Mouse (Mus musculus): ENCODE data around the gene Slc30a3. TPM values are rescaled to one million over a fixed set of nuclear protein-coding genes. Genes with fewer than 3 reads are reported as not detected.
A peak's percentile ranks its signal among the peaks of the same experiment; 100 is the strongest.
"Not testable (repeated sequence)": the region's sequence is repeated elsewhere in the genome, so short reads cannot be mapped to it uniquely, and the experiment has no call there.

The Slc30a3 gene
- total RNA-seq, 2 experiments from 2014 or later: 163 to 170 TPM

DNA sequence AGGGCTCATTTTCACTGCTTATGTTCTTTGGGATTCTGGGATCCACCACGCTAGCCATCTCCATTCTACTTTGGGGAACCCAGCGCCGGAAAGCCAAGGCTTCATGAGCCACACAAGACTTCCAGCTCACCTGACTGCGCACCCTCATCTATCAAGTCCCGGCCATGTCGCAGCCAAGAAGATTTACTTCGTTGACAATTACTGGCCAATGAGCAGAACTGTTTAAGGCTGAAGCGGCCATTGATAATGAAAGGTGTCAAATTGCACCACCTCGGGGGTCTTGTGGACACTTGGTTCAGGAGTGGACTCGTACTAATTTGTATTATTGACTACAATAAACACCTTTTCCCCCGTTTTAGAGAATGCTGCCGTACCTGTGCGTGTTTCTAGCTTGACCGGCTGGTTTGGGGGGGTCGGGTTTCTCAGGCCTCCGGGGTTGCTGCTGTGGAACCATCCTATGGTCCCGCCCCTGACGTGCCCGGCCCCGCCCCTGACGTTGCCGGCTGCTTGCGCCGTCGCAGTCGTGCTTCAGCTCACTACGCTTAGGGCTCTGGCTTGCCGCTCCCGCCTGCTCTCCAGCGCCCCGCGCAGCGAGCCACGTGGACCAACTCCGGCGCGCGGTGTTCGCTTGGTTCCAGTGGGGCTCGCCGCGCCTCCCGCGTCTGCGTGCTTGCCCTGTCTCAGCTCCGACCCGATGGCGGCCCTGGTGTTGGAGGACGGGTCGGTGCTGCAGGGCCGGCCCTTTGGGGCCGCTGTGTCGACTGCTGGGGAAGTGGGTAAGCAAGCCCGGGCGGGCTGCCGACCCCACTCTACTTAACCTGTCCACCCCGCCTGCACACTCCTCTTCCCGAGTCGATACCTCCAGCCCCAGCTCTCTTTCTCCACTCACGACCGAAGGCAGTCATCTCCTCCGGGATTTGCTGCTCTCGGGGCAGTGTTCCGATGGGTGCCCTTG lies 53.5 kb downstream of the Slc30a3 start, which contains the start of gene Cad:
TSS of gene Cad (plus strand) at position 520 of the 955 bp plus-strand sequence.
- peak; percentile 93 to 97 for DNase-seq (ENCODE audit: low spot score in 2 of 2)
- intact Hi-C loops (cut with DNase I): no loop called here

DNA sequence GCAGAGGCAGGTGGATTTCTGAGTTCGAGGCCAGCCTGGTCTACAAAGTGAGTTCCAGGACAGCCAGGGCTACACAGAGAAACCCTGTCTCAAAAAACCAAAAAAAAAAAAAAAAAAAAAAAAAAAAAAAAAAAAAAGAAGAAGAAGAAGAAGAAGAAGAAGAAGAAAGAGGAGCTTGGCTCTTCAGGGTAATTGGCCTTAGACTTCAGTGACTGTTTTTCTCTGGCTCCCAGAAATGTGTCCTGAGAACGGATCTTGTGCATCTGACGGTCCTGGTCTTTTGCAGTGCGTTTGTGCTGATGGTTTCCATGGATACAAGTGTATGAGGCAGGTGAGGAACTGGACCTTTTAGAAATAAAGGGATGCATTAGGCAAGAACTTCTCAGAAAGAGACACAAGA lies 54.3 kb downstream of the Slc30a3 start:
- intact Hi-C loops (cut with DNase I); DNase-seq (ENCODE audit: low spot score in 2 of 2): not testable (repeated sequence)

DNA sequence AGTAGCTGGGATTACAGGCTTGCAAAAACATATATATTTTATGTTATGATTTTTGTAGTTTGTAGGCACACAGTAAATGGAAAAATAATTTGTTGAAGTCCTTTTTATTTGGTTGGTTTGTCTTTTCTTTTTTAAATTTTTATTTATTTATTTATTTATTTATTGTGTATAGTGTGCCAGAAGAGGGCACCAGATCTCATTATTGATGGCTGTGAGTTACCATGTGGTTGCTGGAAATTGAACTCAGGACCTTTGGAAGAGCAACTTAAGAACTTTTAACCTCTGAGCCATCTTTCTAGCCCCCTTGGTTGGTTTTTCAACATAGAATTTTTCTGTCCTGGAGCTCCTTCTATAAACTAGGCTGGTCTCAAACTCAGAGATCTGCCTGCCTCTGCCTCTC lies 57.6 kb downstream of the Slc30a3 start:
- no peak for DNase-seq (ENCODE audit: low spot score in 2 of 2)
- intact Hi-C loops (cut with DNase I): no loop called here

DNA sequence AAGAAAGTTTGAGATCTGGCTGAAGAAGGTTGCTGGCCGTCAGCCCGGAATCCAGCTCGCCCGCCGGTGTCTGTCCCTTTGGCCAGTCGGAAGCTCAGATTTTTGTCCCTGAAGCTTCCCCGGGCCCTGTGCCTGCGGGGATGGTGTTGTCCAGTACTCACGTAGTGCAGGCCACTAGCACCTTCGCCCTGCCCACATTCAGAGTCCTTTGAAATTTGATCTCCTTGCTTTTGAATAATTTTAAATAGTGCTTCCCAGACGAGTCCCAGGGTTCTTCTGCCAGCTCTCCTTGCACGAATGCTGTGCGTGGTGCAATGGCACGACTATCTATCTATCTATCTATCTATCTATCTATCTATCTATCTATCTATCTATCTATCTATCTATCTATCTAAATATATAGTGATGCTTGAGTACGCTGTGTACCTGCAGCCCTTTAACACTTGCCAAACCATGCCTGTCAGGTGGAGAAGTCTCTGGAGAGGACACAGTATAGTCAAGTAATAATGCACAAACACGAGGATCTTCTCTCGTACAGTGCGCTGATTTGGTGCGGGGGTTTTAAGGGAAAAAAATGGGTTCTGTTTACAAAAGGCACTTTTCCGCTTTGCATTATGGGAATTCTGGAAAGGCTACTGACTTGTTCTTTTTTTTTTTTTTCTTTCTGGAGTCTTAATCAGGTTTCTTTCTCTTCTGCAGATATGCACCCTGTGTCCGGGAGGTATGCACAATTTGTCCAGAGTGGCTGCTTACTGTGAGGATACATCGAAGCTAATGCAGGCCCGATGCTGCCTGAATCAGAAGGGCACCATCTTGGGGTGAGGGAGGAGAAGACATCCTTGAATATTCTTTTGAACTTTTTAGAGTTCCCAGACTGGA lies 59.0 kb downstream of the Slc30a3 start, which contains the start of gene Slc5a6:
TSS of gene Slc5a6 (minus strand) at position 162 of the 879 bp plus-strand sequence.
- intact Hi-C loops (cut with DNase I): loop anchor here (2.0 kb wide), 1 partner anchor 88 kb away; the partner anchor contains the start of gene Preb

DNA sequence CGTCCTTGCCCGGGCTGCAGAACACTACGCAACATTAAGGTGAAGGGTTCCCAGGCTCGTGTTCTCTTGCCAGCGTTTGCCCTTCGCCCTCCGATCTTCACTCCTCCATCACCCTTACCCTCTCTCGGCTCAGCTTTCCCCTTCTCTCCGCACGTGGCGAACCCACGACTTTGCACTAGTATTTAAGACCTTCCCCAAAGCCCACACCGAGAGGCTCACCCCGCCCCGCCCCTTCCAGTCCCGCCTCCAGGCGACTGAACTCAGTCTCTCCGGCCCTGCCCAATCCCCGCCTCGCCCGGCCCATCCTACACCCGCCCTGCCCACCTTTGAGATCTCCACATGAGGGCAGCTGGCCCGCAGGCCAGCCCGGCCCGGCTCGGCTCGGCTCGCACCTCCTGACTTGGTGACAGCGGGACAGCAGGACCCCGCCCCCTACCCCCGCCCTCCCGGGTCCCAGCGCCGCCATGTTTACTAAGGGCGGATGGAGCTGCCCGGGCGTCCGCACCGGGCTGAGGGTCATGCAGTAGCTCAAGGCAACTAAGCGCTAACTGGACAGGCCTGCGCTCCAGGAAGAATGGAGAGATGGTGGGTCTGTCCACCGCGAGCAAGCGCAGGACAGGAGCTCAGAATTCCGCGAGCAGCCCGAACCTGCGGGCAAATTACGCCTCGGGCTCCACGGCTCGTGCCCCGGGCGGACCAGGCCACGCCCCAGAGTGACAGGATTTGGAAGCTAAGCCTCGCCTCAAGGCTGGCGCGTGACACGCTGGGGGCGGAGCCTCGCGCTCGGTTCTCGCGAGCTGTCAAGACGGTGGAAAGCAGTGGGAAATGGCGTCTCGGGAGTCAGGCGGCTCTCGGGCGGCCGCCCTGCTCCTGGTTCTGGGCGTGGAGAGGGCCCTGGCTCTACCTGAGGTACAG lies 59.9 kb downstream of the Slc30a3 start, which contains the start of gene Atraid:
TSS of gene Atraid (plus strand) at position 465 of the 915 bp plus-strand sequence.
- peak; percentile 99 for DNase-seq (ENCODE audit: low spot score in 2 of 2)
- intact Hi-C loops (cut with DNase I): loop anchor here (2.0 kb wide), 1 partner anchor 87 kb away; the partner anchor contains the start of gene Preb

More for the DNA sequence above, 59.0 kb downstream of the Slc30a3 start, which contains the start of gene Slc5a6:
- DNase-seq (ENCODE audit: low spot score in 2 of 2): peak; percentile 55 to 71

DNA sequence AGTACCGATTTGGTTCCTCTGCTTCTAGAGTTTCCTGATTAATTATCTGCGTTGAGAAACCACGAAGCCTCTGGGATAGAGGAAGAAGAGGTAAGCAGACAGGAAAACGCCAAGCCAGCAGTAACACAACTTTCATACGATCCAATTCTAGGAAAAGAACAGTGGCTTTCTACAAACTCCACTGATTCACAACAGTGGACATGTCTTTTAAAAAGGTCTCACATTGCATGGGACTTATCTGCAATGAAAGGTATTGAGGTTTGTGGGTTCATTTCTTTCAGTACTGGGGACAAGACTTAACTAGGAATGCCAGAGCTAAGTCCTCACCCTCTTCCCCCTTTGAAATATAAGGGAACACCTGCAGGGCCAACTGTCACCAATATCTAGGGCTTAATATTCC lies 61.0 kb downstream of the Slc30a3 start:
- DNase-seq (ENCODE audit: low spot score in 2 of 2): no peak
- intact Hi-C loops (cut with DNase I): no loop called here

DNA sequence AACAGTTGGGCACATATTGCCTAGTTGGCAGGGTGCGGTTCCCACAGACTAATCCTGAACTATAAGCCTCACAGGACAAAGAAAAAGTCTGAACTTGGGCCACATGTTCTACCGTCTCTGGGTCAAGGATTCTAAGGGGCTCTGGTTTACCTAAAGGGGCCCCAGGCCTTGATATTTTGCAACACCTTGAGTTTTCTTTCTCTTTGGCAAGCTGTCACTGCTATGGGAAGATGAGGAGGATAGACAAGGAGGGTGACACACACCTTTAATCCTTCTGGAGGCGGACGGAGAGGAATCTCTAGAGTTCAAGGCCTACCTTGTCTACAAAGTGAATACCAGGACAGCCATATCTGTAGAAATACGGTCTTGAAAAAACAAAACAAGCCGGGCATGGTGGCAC lies 61.6 kb downstream of the Slc30a3 start:
- intact Hi-C loops (cut with DNase I): no loop called here
- DNase-seq (ENCODE audit: low spot score in 2 of 2): no peak

DNA sequence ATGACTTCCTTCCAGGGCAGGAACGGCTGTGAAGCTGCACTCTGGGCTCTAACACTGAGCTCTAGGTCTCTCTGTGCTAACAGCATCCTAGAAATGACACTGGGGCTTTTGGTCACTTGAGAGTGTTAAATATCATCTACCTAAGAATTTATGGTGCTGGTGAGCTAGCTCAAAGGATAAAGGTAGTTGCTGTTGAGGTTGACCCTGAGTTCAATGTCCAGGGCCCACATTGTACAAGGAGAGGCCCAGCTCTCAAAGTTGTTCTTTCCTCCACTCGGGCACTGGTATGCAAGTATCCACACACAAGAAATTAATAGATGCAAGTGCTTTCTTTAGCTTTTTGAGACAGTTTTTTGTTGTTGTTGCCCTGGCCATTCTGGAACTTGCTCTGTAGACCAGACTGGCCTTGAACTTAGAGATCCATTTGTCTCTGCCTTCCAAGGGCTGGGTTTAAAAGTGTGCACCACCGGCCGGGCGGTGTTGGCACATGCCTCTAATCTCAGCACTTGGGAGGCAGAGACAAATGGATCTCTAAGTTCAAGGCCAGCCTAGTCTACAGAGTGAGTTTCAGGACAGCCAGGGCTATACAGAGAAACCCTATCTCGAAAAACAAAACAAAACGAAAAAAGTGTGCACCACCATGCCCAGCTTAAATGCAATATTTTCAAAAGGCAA lies 69.7 kb downstream of the Slc30a3 start:
- intact Hi-C loops (cut with DNase I): no loop called here
- DNase-seq (ENCODE audit: low spot score in 2 of 2): no peak

DNA sequence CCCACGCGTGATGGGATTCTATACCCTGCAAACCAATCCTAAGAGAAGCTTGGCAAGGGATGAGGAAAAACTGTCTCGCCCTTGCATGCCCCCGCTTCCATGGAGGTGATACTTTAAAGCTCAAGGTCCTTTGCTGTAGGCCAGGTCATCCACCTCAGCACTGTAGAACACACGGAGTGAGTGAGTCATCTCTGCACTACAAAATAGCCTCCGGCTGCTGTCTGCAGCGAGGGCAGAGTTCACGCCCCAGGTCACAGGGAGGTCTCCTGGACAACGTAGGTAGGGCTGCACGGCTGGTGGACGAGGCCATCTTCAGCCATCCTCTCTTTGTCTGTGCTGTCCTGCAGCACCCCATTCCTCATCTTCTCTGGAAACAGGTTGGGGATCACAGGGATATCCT lies 71.5 kb downstream of the Slc30a3 start:
- intact Hi-C loops (cut with DNase I); DNase-seq (ENCODE audit: low spot score in 2 of 2): not testable (repeated sequence)

Other genes starting within 250 kb of the Slc30a3 start
- gene Tmem214, start 240.2 kb downstream of the Slc30a3 start, total RNA-seq (2021): 10 to 100 TPM; 65.5 to 71.3 TPM
- 10 to 100 TPM; 14.3 to 17.8 TPM for gene Agbl5, start 219.5 kb downstream of the Slc30a3 start, total RNA-seq (2021)
- 100 to 1,000 TPM in 1 of 2 experiments, 10 to 100 TPM in 1; 98.1 to 103 TPM for gene Ost4, start 200.4 kb downstream of the Slc30a3 start, total RNA-seq (2021)
- 1 to 10 TPM; 2.1 to 2.3 TPM for gene Emilin1, start 194.8 kb downstream of the Slc30a3 start, total RNA-seq (2021)
- gene Khk, start 186.8 kb downstream of the Slc30a3 start, total RNA-seq (2021): 10 to 100 TPM; 15.1 to 15.9 TPM
- 10 to 100 TPM; 24.8 to 27.7 TPM for gene Cgref1, start 162.6 kb downstream of the Slc30a3 start, total RNA-seq (2021)
- 100 to 1,000 TPM; 125 to 133 TPM for gene Preb, start 147.9 kb downstream of the Slc30a3 start, total RNA-seq (2021)
- gene Tcf23, start 139.6 kb downstream of the Slc30a3 start, total RNA-seq (2021): under 1 TPM; 0.16 to 0.25 TPM
- 10 to 100 TPM; 70.8 to 71.4 TPM for gene Atraid, start 59.9 kb downstream of the Slc30a3 start, total RNA-seq (2021)
- gene Slc5a6, start 59.3 kb downstream of the Slc30a3 start, total RNA-seq (2021): 10 to 100 TPM; 12.4 to 16.7 TPM
- 10 to 100 TPM; 17.4 to 25.5 TPM for gene Cad, start 53.5 kb downstream of the Slc30a3 start, total RNA-seq (2021)
- gene Dnajc5g, start 2.0 kb downstream of the Slc30a3 start, total RNA-seq (2021): not detected
- 1 to 10 TPM; 2.5 to 4.0 TPM for gene Trim54, start 8.5 kb upstream of the Slc30a3 start, total RNA-seq (2021)
- gene Ucn, start 30.6 kb upstream of the Slc30a3 start, total RNA-seq (2021): 1 to 10 TPM; 1.5 to 2.2 TPM
- gene Mpv17, start 46.0 kb upstream of the Slc30a3 start, total RNA-seq (2021): 10 to 100 TPM; 47.5 to 48.6 TPM
- gene Gm29609, start 71.7 kb upstream of the Slc30a3 start, total RNA-seq (2021): 1 to 10 TPM; 3.5 to 3.8 TPM
- gene Gtf3c2, start 71.9 kb upstream of the Slc30a3 start, total RNA-seq (2021): 10 to 100 TPM; 53.3 to 57.8 TPM
- gene Snx17, start 85.0 kb upstream of the Slc30a3 start, total RNA-seq (2021): 10 to 100 TPM; 72.2 to 75.5 TPM
- gene Eif2b4, start 85.2 kb upstream of the Slc30a3 start, total RNA-seq (2021): 10 to 100 TPM; 39.0 to 44.2 TPM
- gene Zfp513, start 94.1 kb upstream of the Slc30a3 start, total RNA-seq (2021): 10 to 100 TPM; 27.1 to 27.3 TPM
- 10 to 100 TPM; 71.3 to 72.1 TPM for gene Ppm1g, start 112.5 kb upstream of the Slc30a3 start, total RNA-seq (2021)
- gene Nrbp1, start 132.6 kb upstream of the Slc30a3 start, total RNA-seq (2021): 10 to 100 TPM; 81.8 to 83.1 TPM
- not detected for gene Gm9970, start 133.0 kb upstream of the Slc30a3 start, total RNA-seq (2021)
- gene Krtcap3, start 143.5 kb upstream of the Slc30a3 start, total RNA-seq (2021): 1 to 10 TPM; 1.3 to 2.4 TPM
- 10 to 100 TPM; 78.8 to 91.5 TPM for gene Ift172, start 182.9 kb upstream of the Slc30a3 start, total RNA-seq (2021)
- 100 to 1,000 TPM; 134 to 158 TPM for gene Fndc4, start 187.8 kb upstream of the Slc30a3 start, total RNA-seq (2021)
- not detected for gene Gckr, start 189.2 kb upstream of the Slc30a3 start, total RNA-seq (2021)